Mouse (Mus musculus) embryonic facial prominence, embryonic 13.5 days (tissue): ENCODE data around the gene Kcnk10. TPM values are rescaled to one million over a fixed set of nuclear protein-coding genes. Genes with fewer than 3 reads are reported as not detected.

ENCODE experiments used
- ATAC-seq: fragments of 200-750 bp; cut with Nextera tagmentation; 2 replicates; pipeline ENCODE4 v1.8.0; 2017; ENCODE audit warnings: low read depth; ENCODE audit not compliant: insufficient number of reproducible peaks, insufficient read depth, low FRiP score, low TSS enrichment
- H3K27ac ChIP-seq: fragments of 300-500 bp; sonication (generic); 2 replicates; pipeline ENCODE4 v1.5.1; 2015; ENCODE audit warnings: moderate library complexity, mild to moderate bottlenecking, inconsistent platforms
- H3K27me3 ChIP-seq: fragments of 300-500 bp; sonication (generic); 2 replicates; pipeline ENCODE4 v1.6.1; 2015; ENCODE audit warnings: mild to moderate bottlenecking, inconsistent platforms
- H3K36me3 ChIP-seq: fragments of 300-500 bp; sonication (generic); 2 replicates; pipeline ENCODE4 v1.6.1; 2015; ENCODE audit warnings: mild to moderate bottlenecking, inconsistent platforms
- H3K4me1 ChIP-seq: fragments of 300-500 bp; sonication (generic); 2 replicates; pipeline ENCODE4 v1.6.1; 2015; ENCODE audit warnings: inconsistent platforms
- H3K4me2 ChIP-seq: fragments of 300-500 bp; sonication (generic); 2 replicates; pipeline ENCODE4 v1.6.1; 2015; ENCODE audit warnings: moderate library complexity, mild to moderate bottlenecking, inconsistent platforms
- H3K4me3 ChIP-seq: fragments of 300-500 bp; sonication (generic); 2 replicates; pipeline ENCODE4 v1.5.1; 2015; ENCODE audit warnings: mild to moderate bottlenecking, inconsistent platforms
- H3K9ac ChIP-seq: fragments of 300-500 bp; sonication (generic); 2 replicates; pipeline ENCODE4 v1.6.1; 2015; ENCODE audit warnings: mild to moderate bottlenecking, inconsistent platforms
- H3K9me3 ChIP-seq: fragments of 300-500 bp; sonication (generic); 2 replicates; pipeline ENCODE4 v1.6.1; 2016; ENCODE audit warnings: inconsistent platforms
- WGBS: fragments of 180-500 bp; shearing (Covaris S2); methylation state at CpG from one replicate; pipeline ENCODE4 v1.1.7; 2015; ENCODE audit warnings: mixed read lengths; 5-methylcytosine and 5-hydroxymethylcytosine counted together
- polyA plus RNA-seq: library from polyadenylated mRNA; unstranded; fragments of >200 nt; fragmentation: Nextera tagmentation; extraction: Ambion mirVana; gene quantifications from 2 replicates; pipeline ENCODE4 v1.2.1, GENCODE M21; 2015

Kcnk10 gene
- polyA plus RNA-seq, 1 experiment from 2014 or later: 1.5 TPM

- WGBS: 74% methylated on average over 6 of the region's 6 CpGs
- Histone ChIP-seq H3K27me3 (peaks cover 38% of the 10 kb centered on the region), H3K4me1 (no peaks in the 10 kb centered on the region), H3K27ac (no peak overlapping the region), H3K4me2 (no peak overlapping the region), H3K9ac (no peak overlapping the region), H3K9me3 (no peaks in the 10 kb centered on the region), H3K4me3 (no peak overlapping the region), H3K36me3 (no peaks in the 10 kb centered on the region)
- no peak for ATAC-seq
Observed at GRCm38 (mm10) chr12:98567877-98568276, 10.2 kb downstream of the Kcnk10 start.

- Histone ChIP-seq H3K27me3 (peaks cover 7% of the 10 kb centered on the region; the same call in 1 of the 2 replicates), H3K9me3 (no peaks in the 10 kb centered on the region), H3K4me3 (no peak overlapping the region), H3K27ac (no peak overlapping the region), H3K9ac (no peak overlapping the region), H3K4me1 (no peaks in the 10 kb centered on the region), H3K36me3 (no peaks in the 10 kb centered on the region), H3K4me2 (no peak overlapping the region)
- 76% methylated on average over 3 of the region's 3 CpGs for WGBS
- ATAC-seq: no peak
Observed at GRCm38 (mm10) chr12:98564383-98564782, 13.7 kb downstream of the Kcnk10 start.

- Histone ChIP-seq H3K27me3 (no peaks in the 10 kb centered on the region), H3K36me3 (no peaks in the 10 kb centered on the region), H3K4me3 (no peak overlapping the region), H3K4me1 (no peaks in the 10 kb centered on the region), H3K9ac (no peak overlapping the region), H3K27ac (no peak overlapping the region), H3K9me3 (no peaks in the 10 kb centered on the region), H3K4me2 (no peak overlapping the region)
- WGBS: 87% methylated on average over 4 of the region's 4 CpGs
- no peak for ATAC-seq
Observed at GRCm38 (mm10) chr12:98563261-98563660, 14.8 kb downstream of the Kcnk10 start.

- ATAC-seq: no peak
- Histone ChIP-seq H3K4me3 (no peak overlapping the region), H3K36me3 (no peaks in the 10 kb centered on the region), H3K27ac (no peak overlapping the region), H3K4me1 (no peaks in the 10 kb centered on the region), H3K9ac (no peak overlapping the region), H3K9me3 (no peaks in the 10 kb centered on the region), H3K27me3 (no peaks in the 10 kb centered on the region), H3K4me2 (no peak overlapping the region)
- 86% methylated on average over 13 of the region's 13 CpGs for WGBS
Observed at GRCm38 (mm10) chr12:98562341-98562977, 15.7 kb downstream of the Kcnk10 start.

- no peaks in the 10 kb centered on the region for H3K36me3 ChIP-seq
- ATAC-seq: no peak
- no peaks in the 10 kb centered on the region for H3K9me3 ChIP-seq
- H3K27ac ChIP-seq: no peak overlapping the region
- no peak overlapping the region for H3K4me3 ChIP-seq
- WGBS: 86% methylated on average over 3 of the region's 3 CpGs
- no peaks in the 10 kb centered on the region for H3K27me3 ChIP-seq
- no peak overlapping the region for H3K4me2 ChIP-seq
- no peak overlapping the region for H3K9ac ChIP-seq
- H3K4me1 ChIP-seq: no peaks in the 10 kb centered on the region
Observed at GRCm38 (mm10) chr12:98560038-98560437, 18.1 kb downstream of the Kcnk10 start.

GRCm38 (mm10) chr12:98557013-98557677 is 21.0 kb downstream of the Kcnk10 start:
- H3K4me1 ChIP-seq: no peaks in the 10 kb centered on the region
- no peaks in the 10 kb centered on the region for H3K36me3 ChIP-seq
- no peak for ATAC-seq
- H3K27me3 ChIP-seq: no peaks in the 10 kb centered on the region
- no peak overlapping the region for H3K27ac ChIP-seq
- WGBS: 83% methylated on average over 7 of the region's 7 CpGs
- H3K4me3 ChIP-seq: no peak overlapping the region
- no peak overlapping the region for H3K4me2 ChIP-seq
- H3K9ac ChIP-seq: no peak overlapping the region
- no peaks in the 10 kb centered on the region for H3K9me3 ChIP-seq

- Histone ChIP-seq H3K4me1 (no peaks in the 10 kb centered on the region), H3K27ac (no peak overlapping the region), H3K4me3 (no peak overlapping the region), H3K27me3 (no peaks in the 10 kb centered on the region), H3K36me3 (no peaks in the 10 kb centered on the region), H3K9ac (no peak overlapping the region), H3K4me2 (no peak overlapping the region), H3K9me3 (no peaks in the 10 kb centered on the region)
- no peak for ATAC-seq
- 91% methylated on average over 6 of the region's 6 CpGs for WGBS
Observed at GRCm38 (mm10) chr12:98549981-98550380, 28.1 kb downstream of the Kcnk10 start.

GRCm38 (mm10) chr12:98548141-98548540 is 30.0 kb downstream of the Kcnk10 start:
- Histone ChIP-seq H3K4me2 (no peak overlapping the region), H3K9ac (no peak overlapping the region), H3K4me3 (no peak overlapping the region), H3K36me3 (no peaks in the 10 kb centered on the region), H3K27me3 (no peaks in the 10 kb centered on the region), H3K9me3 (no peaks in the 10 kb centered on the region), H3K4me1 (no peaks in the 10 kb centered on the region), H3K27ac (no peak overlapping the region)
- 80% methylated on average over 9 of the region's 9 CpGs for WGBS
- no peak for ATAC-seq

- H3K27me3 ChIP-seq: no peaks in the 10 kb centered on the region
- H3K4me3 ChIP-seq: no peak overlapping the region
- ATAC-seq: no peak
- H3K36me3 ChIP-seq: no peaks in the 10 kb centered on the region
- WGBS: 93% methylated on average over 2 of the region's 2 CpGs
- H3K9me3 ChIP-seq: no peaks in the 10 kb centered on the region
- no peak overlapping the region for H3K9ac ChIP-seq
- H3K4me1 ChIP-seq: no peaks in the 10 kb centered on the region
- H3K27ac ChIP-seq: no peak overlapping the region
- no peak overlapping the region for H3K4me2 ChIP-seq
Observed at GRCm38 (mm10) chr12:98545875-98546274, 32.2 kb downstream of the Kcnk10 start.

GRCm38 (mm10) chr12:98545251-98545560 is 32.9 kb downstream of the Kcnk10 start:
- Histone ChIP-seq H3K9ac (no peak overlapping the region), H3K27me3 (no peaks in the 10 kb centered on the region), H3K27ac (no peak overlapping the region), H3K36me3 (no peaks in the 10 kb centered on the region), H3K4me3 (no peak overlapping the region), H3K4me2 (no peak overlapping the region), H3K9me3 (no peaks in the 10 kb centered on the region), H3K4me1 (no peaks in the 10 kb centered on the region)
- no peak for ATAC-seq
- 82% methylated on average over 4 of the region's 4 CpGs for WGBS

GRCm38 (mm10) chr12:98544545-98545250 is 33.4 kb downstream of the Kcnk10 start:
- Histone ChIP-seq H3K27me3 (no peaks in the 10 kb centered on the region), H3K36me3 (no peaks in the 10 kb centered on the region), H3K9ac (no peak overlapping the region), H3K27ac (no peak overlapping the region), H3K4me1 (no peaks in the 10 kb centered on the region), H3K9me3 (no peaks in the 10 kb centered on the region), H3K4me2 (no peak overlapping the region), H3K4me3 (no peak overlapping the region)
- WGBS: 84% methylated on average over 9 of the region's 9 CpGs
- no peak for ATAC-seq

GRCm38 (mm10) chr12:98536760-98537159 is 41.4 kb downstream of the Kcnk10 start:
- H3K4me1 ChIP-seq: no peaks in the 10 kb centered on the region
- no peak for ATAC-seq
- whole genome bisulfite sequencing: 82% methylated on average over 5 of the region's 5 CpGs
- H3K4me3 ChIP-seq: no peak overlapping the region
- no peak overlapping the region for H3K9ac ChIP-seq
- no peaks in the 10 kb centered on the region for H3K9me3 ChIP-seq
- no peaks in the 10 kb centered on the region for H3K27me3 ChIP-seq
- no peaks in the 10 kb centered on the region for H3K36me3 ChIP-seq
- H3K4me2 ChIP-seq: no peak overlapping the region
- no peak overlapping the region for H3K27ac ChIP-seq
